Mouse (Mus musculus) bone marrow, adult 2 months (tissue): Measurements from ENCODE around the gene Plpp3.

Source experiments
- CTCF ChIP-seq: fragments of 200-500 bp; IDR thresholded peaks from 2 replicates; pipeline ENCODE4 v1.5.1; 2011; ENCODE audit warnings: low read length, control low read depth; ENCODE audit not compliant: control insufficient read depth, insufficient read depth
- POLR2A ChIP-seq: fragments of 200-500 bp; IDR thresholded peaks from 2 replicates; pipeline ENCODE4 v1.6.1; 2011; ENCODE audit warnings: low read depth, mild to moderate bottlenecking, control low read depth, low read length, borderline replicate concordance; ENCODE audit not compliant: control insufficient read depth

- no peak for TF ChIP-seq CTCF
- no peak for TF ChIP-seq POLR2A
Measured at GRCm38 (mm10) chr4:105240233-105240632, 83.1 kb downstream of the Plpp3 start.
